Mouse (Mus musculus) gastrocnemius, postnatal 10 days (tissue): Measurements from ENCODE around the gene Ndufa4l2. TPM values are rescaled to one million over a fixed set of nuclear protein-coding genes. Genes with fewer than 3 reads are reported as not detected.

Experiments used
- DNase-seq: peaks from one replicate; pipeline ENCODE4 v3.0.0; 2021; ENCODE audit warnings: mixed read lengths
- total RNA-seq, 2 experiments: library from RNA; stranded (reverse); gene quantifications; 2 replicates each; pipeline ENCODE4 v1.2.3; 2021

The Ndufa4l2 gene
- total RNA-seq, 2 experiments from 2014 or later, result 20.5 to 24.2 TPM

DNA sequence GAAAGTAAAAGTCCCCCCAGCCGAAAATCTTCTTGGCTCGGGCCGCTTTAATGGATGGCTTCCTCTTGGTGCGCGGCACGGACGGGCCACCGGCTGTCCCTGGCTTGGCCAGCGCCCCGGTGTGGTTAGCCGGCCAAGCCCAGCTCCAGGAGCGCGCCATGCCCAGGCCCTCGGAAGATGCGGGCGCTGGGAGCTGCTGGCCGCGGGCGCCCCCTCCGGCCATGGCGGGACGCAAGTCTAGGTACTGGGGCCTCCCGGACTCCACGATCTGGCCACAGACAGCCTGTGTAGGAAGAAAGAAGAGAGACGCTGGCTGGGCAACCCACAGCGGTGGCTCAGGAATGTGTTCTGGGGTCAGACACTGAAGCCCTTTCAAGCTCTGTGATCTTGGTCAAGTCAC, 11.9 kb downstream of the Ndufa4l2 start:
- DNase-seq, result peak; percentile 81

DNA sequence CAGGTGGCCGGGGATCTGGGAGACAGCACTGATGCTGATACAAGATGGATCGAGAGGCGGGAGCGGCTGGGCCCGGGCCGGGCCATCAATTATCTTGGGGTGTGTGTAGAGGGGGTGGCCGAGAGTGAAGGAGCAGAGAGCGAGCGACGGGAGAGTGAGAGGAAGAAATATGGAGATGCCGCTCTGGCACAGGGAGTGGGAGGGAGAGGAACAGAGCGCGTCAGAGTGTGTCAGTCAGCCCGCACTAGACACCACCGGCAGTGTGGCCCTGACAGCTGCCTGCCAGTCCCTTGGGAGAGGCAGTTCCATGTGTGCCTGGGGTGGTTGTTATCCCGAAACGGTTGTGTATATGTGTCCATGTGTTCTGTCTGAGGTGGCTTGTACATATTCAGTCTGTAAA, 12.7 kb downstream of the Ndufa4l2 start:
- DNase-seq, result no peak

DNA sequence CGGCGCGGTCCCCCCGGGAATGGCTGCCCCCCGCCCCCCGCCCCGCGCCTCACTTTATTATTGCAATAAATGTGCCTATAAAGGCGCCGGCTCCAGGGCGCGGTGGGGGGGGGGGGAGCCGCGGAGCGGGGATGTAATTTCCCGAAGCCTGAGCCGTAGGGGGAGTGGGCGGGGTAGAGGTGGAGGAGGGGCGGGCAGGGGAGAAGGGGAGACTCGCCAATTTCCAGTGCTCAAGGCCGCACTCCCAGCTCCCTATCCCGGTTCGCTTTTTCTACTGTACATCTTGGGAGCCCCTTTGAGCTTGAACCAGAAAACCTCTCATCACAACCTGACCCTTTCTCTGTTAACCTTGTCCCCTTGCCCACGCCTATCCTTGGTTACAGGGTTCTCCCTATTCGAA, 16.2 kb downstream of the Ndufa4l2 start:
- no peak for DNase-seq

DNA sequence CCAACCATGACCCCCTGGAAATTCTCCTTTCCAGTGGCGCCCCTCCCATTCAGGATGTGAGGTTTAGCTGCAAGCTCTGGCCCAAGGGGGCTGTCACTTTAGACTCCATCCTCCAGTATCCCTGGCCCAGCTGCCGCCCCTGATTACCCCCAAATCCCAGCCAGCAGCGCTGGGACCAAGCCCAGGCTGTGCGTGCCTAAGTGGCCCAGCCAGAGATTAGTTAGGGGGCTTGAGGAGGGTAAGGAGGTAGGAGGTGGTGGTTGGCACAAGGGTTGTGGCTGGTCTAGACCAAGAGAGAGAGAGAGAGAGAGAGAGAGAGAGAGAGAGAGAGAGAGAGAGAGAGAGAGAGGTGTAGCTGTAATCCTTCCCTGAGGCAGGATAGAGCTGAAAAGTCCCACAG, 16.8 kb downstream of the Ndufa4l2 start:
- DNase-seq, result no peak

DNA sequence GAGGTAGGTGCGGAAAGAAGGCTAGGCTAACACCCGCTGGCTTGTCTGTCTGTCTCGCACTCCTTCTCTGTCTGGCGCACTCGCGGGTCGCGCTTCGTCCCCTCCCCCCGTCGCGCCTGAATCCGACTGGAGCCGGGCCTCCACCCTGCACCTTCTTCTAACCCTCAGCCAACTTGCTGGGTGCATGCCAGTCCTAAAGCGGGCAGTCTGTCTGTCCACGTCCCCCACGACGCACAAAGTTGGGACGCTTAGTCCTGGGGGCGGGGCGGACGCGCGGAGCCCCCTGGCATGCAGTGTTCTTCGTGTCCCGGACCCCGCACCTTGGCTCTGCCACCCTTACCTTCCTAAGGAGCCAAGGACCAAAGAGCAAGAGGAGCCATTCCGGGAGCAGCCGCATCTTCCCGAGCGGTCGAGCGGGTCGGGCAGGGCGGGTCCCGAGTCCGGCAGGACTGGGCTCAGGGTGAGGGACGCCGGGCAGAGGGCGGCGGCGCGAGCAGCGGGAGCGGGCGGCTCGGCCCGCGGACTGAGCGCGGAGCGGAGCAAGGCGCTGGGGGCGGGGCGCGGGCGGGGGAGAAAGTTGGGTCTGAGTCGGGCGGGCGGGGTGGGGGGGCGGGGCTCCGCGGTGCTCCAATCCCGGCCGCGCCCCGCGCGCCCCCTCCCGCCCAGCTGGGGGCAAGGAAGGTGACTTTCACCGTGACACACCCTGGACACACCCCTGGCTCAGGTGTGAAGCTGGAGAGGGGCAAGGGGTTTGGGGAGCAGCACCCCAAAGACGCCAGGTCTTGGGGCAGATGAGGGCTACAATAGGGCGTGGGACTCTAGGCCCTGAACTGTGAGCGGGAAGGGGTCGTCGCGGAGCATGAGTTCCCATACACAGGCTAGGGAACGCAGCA, 19.5 kb downstream of the Ndufa4l2 start, which contains the start of gene Nxph4:
Nxph4 (minus strand) TSS at position 524 of the 893 bp plus-strand sequence.
- DNase-seq, result peak; percentile 48

DNA sequence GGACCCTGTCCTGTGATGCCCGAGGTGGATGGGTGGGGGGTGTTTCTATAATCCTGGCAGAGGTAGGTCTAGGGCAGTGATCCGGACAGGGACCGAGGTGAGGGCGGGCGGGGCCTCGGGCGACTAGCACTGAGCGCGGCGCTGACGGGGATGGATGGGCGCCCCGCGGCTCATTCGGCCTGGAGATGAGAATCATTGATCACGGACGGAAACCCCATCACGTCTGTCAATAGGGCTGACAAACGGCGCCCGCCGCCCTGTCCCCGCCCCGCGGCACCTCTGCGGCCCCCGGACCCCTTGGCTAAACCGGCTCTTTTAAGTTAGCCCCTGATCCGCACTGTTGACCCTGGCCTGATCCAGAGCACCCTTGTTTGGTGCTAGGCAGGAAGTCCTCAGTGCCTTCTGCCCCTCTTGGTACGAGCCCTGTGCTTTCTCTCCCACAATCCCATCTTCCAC, 20.2 kb downstream of the Ndufa4l2 start:
- DNase-seq, result no peak

DNA sequence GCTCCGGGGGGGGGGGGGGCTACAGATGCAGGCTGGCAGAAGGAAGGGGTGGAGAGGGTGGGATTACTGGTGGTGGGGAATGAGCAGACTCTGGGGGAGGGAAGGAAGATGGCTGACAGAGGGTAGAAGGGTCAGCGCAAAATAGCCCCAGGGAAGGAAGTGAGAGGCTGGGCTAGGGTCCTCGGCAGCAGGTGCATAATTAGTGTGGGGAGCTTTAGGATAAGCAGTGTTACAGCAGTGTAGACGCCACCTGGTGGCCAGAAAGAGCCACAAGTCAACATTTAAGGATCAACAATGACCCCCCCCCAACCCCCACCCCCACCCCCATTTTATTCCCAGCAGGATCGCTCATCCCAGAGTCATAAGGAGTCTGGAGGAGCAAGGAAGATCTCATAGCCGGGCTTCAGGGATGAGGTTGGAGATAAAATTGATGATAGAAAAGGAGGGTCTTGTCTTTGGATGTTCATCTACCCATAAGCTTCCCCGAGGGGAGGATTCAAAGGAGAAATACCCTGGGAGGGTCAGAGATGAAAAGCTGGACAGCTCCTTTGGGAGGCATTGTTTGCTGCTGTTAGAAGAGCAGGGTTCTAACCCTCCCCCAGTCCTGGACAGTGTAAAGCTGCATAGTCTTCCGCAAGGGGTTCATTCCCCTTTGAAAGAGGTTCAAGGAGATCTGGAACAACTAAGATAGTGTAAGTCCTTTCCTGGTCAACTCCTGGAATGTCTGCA, 22.0 kb downstream of the Ndufa4l2 start:
- DNase-seq, result no peak

DNA sequence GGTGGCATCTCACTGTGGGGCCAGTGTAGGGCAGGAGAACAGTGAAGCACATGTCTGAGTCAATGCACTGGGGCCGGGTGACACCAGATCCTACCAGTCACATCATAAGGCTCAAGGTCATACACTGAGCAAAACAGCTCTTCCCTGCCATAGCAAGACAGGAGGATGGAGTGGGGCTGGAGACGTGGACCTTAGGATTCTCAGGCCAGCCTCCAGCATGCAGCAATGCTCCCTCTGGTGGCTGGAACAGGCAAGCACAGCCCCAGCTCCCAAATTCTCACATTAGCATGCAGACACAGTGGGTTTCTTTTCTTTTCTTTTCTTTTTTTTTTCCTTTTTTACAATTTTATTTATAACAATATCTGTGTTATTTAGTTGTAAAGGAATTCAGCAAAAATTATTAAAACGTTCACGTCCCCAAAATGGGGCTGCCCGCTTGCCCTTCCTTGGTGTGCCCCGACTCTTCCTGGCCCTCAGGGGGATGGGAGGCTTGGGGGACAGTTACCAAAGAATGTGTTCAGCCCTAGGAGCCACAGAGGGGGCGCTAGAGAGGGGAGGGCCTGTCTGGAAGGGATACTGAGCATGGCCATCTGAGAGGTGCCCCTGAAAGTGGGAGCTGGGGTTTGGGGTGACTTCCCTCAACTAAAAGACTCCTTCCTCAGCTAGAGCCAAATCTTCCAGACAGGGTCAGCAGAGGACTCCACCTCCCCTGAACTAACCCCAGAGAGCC, 23.3 kb downstream of the Ndufa4l2 start:
- DNase-seq, result peak; percentile 80

DNA sequence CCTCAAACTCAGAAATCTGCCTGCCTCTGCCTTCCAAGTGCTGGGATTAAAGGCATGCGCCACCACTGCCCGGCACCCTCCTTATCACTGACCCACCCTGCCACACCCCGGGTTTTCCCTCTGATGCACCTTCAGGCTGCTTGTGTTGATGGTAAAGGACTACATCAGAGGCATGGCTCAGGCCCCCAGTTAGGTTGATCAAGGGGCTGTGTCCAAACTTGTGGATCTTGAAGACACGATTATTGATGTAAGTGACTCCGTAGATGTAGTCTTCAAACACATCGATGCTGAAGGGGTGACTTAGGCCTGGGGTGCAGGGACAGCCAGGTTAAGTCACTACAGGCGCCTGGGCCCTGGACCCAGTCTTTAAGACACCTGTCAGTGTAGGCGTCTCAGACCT, 26.7 kb downstream of the Ndufa4l2 start:
- DNase-seq, result no peak

DNA sequence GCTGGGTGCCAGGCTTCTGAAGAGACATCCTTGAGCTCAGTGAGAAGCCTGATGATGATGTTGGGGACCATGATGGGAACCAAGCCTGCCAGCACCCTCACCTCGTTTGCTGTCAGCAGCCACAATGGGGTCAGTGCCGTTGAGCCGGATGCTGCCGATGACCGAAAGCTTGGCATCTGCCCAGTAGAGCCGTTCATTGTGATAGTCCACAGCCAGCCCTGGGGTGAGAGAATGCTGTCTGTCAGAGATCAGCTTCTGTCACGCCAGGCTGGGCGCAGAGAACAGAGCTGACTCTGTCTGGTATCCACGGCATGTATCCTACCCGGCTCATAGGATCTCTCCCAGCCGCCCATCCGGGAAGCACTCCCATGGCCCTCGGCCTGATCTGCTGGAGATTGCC, 27.3 kb downstream of the Ndufa4l2 start:
- no peak for DNase-seq

DNA sequence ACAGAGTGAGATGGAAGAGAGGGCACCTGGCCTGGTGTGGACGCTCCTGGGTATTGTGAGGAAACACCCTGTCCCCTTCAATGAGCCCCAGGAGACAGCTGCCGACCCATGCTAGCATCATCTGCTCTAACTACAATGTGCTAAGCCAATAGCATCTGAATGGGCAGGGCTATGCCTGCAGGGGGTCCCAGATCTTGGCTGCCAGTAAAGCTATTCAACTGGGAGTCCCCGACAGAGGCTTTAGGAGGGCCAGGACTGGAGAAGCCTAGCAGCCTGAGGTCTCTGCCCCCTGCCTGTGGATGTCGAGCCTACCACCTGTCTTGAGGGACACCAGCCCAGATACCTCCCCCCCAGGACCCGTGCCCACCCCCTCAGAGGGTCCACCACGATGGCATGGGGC, 28.0 kb downstream of the Ndufa4l2 start:
- DNase-seq, result no peak

DNA sequence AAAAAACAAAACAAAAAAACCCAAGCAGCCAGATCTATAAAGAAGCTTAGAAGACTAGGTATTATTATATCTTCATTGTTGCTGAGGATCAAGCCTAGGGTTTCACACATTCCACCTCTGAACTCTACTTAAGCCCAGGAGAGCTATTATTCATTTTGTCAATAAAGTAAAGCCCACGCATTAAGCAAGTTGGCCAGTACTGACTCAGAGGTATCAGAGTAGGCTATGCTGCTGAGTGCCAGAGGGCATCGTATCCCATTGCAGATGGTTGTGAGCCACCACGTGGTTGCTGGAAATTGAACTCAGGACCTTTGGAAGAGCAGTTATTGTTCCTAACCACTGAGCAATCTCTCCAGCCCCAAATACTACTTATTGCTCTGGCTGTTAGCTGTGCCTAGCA, 29.1 kb downstream of the Ndufa4l2 start:
- DNase-seq, result no peak

DNA sequence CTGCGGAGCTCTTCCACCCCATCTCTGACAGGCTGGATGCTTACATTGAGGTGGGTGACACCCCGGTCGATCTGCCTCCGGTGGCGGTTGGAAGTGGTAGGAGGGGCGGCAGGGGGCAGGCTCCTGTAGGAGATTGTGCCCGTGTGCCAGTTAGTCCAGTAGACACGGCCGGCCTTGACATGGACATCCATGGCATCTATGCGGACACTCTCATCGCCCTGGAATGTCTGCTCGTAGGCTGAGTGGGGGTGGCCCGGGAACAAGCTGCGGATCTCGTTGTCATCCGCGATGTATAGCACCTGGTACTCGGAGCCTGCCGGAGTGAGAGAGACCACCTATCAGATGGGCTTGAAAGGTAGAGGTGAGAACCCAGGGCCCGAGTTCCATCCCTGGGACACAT, 29.6 kb downstream of the Ndufa4l2 start:
- no peak for DNase-seq

DNA sequence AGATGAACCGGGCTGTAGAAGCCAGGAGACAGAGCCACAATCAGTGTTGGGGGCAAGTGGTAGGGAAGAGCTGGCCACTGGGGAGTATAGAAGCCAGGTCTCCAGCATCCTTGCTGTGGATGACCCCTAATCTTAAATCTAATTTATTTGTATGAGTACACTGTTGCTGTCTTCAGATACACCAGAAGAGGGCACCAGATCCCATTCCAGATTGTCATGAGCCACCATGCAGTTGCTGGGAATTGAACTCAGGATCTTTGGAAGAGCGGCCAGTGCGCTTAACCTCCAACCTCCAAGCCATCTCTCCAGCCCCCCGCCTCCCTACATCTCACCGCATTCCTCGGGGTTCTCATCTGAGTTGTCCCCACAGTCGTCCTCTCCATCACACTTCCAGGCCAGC, 31.7 kb downstream of the Ndufa4l2 start:
- no peak for DNase-seq

DNA sequence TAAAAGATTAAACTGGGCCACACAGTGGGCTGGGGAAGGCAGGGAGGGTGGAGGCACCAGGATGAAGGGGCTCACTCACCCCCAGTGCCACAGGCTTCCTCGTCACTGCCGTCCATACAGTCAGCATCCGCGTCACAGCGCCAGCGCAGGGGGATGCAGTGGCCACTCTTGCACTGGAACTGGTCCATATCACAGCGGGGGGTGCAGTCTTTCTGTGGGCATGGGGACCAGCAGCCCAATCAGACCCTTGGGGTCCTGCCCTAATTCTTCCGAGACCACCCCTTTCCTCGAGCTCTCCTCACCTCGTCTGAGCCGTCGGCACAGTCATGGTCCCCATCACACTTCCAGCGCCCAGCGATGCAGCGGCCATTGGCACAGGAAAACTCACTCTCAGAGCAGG, 33.5 kb downstream of the Ndufa4l2 start:
- DNase-seq, result no peak

DNA sequence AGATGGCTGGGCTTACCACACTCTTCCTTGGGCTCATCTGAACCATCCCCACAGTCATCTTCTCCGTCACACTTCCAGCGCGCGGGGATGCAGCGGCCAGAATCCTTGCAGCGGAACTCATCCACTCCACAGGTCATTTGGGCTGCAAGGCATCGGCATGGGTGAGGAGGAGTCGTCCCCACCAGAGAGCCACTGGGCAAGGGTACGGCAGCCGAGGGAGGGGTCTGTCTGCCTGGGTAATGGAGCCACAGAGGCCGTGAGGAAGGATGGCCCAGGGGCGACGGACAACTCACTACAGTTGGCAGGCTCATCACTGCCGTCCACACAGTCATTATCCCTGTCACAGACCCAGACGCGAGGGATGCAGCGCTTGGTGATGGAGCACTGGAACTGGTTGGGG, 35.1 kb downstream of the Ndufa4l2 start:
- no peak for DNase-seq

DNA sequence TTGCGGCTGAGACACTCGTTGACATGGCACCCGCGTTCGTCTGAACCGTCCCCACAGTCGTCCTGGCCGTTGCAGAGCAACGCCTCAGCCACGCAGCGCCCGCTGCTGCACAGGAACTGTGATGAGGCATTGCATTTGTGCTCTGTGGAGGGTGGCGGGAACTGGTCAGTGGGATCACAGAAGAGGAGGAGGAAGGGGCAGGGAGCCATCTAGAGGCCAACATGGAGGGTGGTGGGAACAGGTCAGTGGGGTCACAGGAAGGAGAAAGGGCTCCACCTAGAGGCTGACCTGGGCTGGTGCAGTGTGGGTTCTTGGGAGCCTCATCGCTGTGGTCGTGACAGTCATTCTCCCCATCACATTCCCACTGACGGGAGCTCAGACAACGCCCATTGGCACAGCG, 40.9 kb downstream of the Ndufa4l2 start:
- DNase-seq, result no peak

DNA sequence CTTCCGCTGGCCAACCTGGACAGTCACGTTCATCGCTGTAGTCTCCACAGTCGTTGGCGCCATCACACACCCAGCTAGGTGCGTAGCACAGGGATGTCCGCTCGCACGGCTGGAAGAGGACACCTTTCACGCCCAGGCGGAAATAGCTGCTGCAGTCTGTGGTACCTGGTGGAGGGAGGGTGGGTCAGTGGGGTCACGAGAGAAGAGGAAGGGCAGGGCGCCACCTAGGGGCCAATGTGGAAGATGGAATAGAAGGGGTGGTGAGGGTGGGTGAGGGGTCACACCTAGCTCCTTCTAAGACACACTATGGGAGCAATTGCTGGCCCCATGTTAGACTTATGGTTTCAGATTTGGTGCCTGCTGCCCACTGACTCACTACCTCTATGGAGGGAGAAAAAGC, 42.6 kb downstream of the Ndufa4l2 start:
- no peak for DNase-seq

DNA sequence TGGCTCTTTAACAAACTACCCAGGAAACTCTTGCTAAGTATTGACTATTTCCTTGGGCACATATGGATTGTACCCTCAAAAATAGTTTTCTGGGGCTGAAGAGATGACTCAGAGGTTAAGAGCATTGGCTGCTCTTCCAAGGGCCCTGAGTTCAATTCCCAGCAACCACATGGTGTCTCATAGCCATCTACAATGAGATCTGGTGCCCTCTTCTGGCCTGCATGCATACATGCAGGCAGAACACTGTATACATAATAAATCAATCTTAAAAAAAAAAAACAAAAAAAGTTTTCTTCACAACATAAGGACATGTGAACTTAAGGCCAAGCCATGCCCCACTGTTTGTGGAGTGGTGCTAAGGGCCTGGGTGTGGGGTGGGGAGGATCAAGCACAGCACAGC, 46.4 kb downstream of the Ndufa4l2 start:
- DNase-seq, result no peak

DNA sequence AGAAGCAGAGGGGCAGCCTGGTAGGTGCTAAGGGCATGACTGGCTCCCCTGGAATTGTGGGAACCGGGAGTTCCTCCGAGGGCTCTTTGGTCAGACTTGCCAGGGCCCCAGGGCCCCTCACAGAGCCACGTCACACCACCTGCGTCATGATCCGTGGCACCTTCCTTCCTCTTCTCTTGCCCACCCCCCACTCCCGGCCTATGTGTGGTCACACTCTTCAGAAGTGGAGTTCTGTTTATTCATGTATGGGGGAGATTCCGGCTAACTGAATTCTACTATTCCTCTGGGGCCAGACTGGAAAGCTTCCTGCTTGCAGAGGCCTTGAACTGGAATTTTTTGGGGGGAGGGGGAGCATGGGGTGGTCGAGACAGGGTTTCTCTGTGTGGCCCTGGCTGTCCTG, 49.1 kb downstream of the Ndufa4l2 start:
- DNase-seq, result no peak

DNA sequence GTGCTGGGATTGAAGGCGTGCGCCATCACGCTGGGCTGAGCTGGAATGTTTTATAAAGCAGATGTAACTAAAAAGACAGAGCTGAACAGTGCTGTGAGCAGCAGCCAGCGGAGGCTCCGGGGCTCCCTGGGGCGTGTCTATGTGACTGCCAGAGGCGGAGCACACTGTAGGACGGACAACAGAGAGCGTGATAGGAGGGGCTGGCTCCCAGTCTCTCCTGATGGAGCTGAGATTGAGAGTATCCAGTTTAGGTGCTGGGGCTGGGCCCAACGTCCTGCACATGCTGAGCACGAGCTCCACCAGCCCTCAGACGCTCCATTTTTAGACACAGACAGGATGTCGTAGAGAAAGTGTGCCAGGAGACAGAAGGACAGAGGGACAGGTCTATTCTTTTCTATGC, 49.5 kb downstream of the Ndufa4l2 start:
- peak; percentile 39 for DNase-seq
